Mouse (Mus musculus): ENCODE results near the gene Susd6.

Gene Susd6

GRCm38 (mm10) chr12:80883278-80883677, 93.0 kb downstream of the Susd6 start:
- DNase-seq = no peak

GRCm38 (mm10) chr12:80883881-80884280, 93.6 kb downstream of the Susd6 start:
- no peak for DNase-seq

GRCm38 (mm10) chr12:80885301-80886288, 95.3 kb downstream of the Susd6 start:
- no peak for DNase-seq

- DNase-seq = no peak
Measured at GRCm38 (mm10) chr12:80887036-80887435, 96.7 kb downstream of the Susd6 start.

- DNase-seq = no peak
Measured at GRCm38 (mm10) chr12:80889331-80889730, 99.0 kb downstream of the Susd6 start.

GRCm38 (mm10) chr12:80891074-80891473, 100.8 kb downstream of the Susd6 start:
- no peak for DNase-seq

GRCm38 (mm10) chr12:80893720-80894494, 103.6 kb downstream of the Susd6 start:
- DNase-seq = no peak

GRCm38 (mm10) chr12:80894973-80895570, 104.8 kb downstream of the Susd6 start:
- DNase-seq = peak; percentile 79

- no peak for DNase-seq
Measured at GRCm38 (mm10) chr12:80909631-80910030, 119.3 kb downstream of the Susd6 start.

- DNase-seq = no peak
Measured at GRCm38 (mm10) chr12:80917764-80918163, 127.5 kb downstream of the Susd6 start.

GRCm38 (mm10) chr12:80921301-80921700, 131.0 kb downstream of the Susd6 start:
- DNase-seq = no peak

- DNase-seq = no peak
Measured at GRCm38 (mm10) chr12:80922869-80923268, 132.6 kb downstream of the Susd6 start.

GRCm38 (mm10) chr12:80923602-80924001, 133.3 kb downstream of the Susd6 start:
- DNase-seq = no peak

GRCm38 (mm10) chr12:80924205-80924604, 133.9 kb downstream of the Susd6 start:
- no peak for DNase-seq

GRCm38 (mm10) chr12:80925919-80926318, 135.6 kb downstream of the Susd6 start:
- no peak for DNase-seq

GRCm38 (mm10) chr12:80926550-80926949, 136.2 kb downstream of the Susd6 start:
- DNase-seq = no peak

- no peak for DNase-seq
Measured at GRCm38 (mm10) chr12:80927518-80927917, 137.2 kb downstream of the Susd6 start.

- DNase-seq = no peak
Measured at GRCm38 (mm10) chr12:80928881-80929280, 138.6 kb downstream of the Susd6 start.

GRCm38 (mm10) chr12:80930141-80930540, 139.8 kb downstream of the Susd6 start:
- DNase-seq = no peak

Measured in cerebellum, adult 11-12 months (tissue).